Mouse (Mus musculus): ENCODE data around the gene Slc38a3.

Gene Slc38a3

DNA sequence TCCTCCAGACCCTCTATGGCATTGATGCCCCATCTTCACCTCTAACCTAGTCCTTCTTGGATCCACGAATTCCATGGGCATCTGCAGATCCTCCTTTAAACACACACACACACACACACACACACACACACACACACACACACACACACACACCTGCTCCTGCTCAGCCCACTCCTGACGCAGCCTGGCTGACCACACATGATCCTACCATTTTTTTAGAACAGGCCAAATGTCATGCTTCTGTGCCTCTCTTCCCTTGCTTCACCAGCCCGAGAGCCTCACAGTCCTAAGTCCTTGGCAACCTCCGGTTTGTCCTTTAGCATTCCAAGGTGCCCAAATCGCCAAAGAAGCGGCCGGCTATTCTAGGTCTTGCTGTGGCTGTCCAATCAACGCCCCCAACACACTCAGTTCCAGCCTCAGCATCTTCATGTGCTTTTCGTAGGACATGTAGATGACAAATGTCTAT is at the start of gene Slc38a3:
Gene Slc38a3, minus strand, starts transcription at position 51 of the 466 bp plus-strand sequence.
- in situ Hi-C loops (cut with MboI) = no loop called here

DNA sequence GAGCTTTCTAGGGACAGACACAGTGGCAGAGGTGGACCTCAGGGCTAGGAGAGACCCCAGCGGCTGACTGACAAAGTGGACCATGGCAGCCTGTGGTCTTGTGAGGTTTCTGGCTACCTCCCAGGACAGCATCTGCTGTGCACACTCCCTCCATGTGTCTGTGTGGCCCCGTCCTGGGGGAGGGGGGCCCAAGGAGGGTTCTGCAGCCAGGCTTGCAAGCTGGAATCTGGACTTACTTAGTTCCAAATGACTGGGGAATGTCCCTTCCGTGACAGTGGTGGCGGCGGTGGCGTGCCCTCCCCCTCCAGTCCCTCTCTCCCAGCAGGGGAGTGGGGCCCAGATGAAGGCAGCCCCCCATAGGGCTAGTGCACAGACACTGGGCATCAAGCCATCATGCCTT is 47.6 kb upstream of the Slc38a3 start:
- in situ Hi-C loops (cut with MboI) = no loop called here

DNA sequence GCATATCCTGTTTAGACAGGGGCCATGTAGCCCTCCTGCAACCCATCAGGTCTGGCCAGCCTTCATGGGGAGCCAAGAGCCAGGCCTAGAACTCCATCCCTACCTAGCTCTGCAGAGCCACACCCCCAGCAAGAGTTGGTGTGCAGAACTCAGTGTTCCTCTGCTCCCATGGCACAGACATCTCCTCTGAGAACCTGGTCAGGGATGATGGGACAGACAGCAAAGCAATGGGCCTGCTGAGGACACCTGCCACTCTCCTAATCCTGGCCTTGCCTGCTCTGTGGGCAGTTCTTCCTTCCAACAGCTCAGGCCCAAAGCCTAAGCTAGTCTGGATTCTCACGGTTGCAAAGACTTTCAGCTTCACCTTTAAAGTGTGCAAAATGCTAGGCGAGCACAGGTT is 46.3 kb upstream of the Slc38a3 start:
- in situ Hi-C loops (cut with MboI) = no loop called here

DNA sequence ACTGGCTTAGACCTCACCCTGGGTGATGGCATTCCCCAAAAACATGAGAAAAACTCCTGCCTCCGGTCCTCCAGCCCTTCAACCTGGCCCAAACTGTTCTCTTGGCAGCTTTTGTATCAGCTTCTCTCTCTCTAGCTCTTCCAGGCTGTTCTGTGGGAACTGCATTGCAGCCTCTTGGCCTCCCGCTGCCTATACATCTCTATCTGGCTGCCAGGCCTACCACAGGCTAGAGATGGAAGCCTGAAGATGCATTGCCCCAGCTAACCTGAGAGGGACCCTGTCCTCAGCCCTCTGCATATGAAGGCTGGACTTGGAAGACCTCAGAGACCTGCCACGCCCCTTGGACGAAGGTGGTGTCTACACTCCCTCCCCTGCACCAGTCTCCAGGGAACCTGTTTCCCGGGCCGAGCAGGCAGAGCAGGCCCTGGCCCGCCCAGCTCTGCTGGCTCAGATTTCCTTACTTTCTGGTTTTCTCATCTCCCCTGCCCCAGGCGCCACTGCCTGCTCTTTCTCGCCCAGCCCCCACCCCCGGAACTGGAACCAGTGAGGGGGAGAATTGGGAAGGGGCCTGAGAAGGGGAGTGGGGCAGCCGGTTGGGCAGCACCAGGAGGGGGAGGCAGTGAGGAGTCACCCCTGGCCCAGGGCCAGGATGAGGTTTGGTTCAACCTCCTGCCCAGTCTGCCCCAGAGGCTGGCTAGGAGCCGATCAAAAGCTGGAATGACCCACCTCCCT is 45.1 kb upstream of the Slc38a3 start:
- in situ Hi-C loops (cut with MboI) = no loop called here

DNA sequence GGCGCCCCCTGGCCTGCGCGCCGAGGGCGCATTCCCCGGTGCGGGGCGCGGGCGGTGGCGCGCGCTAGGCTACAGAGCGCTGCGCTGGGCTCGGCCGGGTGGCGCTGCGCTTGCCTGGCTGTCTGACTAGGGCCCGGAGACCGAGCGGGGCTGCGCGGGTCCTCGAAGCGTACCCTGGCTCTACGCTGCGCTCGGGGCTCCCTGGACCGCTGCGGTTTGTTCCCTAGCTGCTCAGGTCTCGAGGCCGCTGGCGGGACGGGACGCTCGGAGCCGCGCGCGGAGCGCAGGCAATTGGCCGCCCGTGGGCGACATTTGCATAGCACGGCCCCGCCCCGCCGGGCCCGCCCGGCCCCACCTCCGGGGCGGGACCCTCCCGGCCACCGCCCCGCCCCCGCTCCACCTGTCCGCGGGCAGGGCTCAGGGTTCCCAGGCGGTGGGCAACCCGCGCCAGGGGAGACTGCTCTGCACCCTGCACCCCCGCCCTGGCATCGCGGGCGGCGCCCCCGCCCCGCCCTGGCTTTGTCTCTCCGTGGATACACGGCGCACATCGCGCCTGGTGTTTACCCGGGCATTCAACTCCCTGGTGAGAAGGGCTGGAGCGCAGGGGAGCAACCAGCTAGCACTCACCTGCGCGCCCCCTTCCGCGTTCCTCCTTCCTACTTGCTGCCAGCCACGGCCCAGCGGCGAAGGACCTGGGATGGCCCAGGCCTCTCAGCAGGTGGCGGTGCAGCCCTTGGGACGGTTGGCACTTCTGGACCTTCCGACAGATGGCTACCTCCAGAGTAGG is 40.6 kb upstream of the Slc38a3 start, which contains the start of gene Sema3f:
Gene Sema3f, minus strand, starts transcription at position 779 of the 787 bp plus-strand sequence.
- in situ Hi-C loops (cut with MboI) = no loop called here

DNA sequence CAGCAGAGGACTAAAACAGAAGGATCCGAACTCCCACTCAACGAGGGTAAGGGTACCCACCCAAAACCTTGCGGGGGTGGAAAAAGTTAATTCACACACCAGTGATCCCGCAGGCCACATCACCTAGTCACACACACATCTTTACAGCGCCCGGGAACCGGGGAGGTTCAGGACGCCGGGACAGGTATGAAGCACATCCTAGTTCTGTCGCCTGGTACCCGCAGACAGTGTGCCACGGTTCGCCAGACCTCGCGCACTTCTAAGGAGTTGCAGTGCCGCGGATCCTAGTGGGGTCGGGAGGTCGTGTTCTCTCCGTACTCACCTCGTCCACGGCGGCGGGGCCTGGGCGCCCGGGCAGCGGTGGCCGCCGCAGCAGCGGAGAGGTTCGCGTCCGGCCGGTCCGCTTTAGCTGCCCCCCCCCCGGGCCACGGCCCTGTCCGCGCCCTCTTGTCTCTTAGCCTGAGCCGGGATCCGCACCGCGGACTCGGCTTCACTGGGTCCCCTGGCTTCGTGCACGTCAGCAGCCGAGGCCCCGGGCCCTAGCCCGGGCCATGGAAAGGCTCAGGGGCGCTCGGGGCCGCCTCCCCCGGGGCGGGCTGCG is 39.9 kb upstream of the Slc38a3 start:
- in situ Hi-C loops (cut with MboI) = no loop called here

DNA sequence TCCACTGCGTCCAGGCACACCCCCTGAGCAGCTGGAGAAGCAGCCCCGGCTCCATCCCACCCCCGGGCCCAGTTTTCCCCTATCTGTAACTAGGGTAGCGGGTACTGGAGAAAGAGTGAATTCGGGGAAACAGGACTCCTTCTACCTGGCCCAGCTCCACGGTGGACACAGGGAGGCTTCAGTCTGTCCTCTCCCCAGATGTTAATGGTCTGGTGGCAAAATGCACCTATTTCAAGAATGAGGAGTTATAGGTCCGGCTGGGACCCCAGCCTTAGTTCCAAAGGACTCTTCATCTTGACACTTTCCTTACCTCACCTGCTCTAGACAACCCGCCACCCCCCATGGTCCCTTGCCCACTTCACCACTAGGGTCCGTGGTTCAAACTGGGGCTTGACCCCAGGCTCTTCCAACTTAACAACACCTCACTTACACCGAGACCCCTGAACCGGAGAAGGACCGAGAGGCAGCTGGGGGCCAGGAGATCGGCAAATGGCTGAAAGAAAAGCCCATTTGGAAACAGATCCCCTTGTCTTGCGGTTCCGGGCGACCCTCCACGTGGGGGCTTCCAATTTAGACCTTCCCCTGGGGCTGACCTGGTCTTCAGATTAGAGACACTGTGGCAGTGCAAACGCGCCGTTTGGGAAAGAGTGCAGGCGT is 39.2 kb upstream of the Slc38a3 start:
- in situ Hi-C loops (cut with MboI) = no loop called here

DNA sequence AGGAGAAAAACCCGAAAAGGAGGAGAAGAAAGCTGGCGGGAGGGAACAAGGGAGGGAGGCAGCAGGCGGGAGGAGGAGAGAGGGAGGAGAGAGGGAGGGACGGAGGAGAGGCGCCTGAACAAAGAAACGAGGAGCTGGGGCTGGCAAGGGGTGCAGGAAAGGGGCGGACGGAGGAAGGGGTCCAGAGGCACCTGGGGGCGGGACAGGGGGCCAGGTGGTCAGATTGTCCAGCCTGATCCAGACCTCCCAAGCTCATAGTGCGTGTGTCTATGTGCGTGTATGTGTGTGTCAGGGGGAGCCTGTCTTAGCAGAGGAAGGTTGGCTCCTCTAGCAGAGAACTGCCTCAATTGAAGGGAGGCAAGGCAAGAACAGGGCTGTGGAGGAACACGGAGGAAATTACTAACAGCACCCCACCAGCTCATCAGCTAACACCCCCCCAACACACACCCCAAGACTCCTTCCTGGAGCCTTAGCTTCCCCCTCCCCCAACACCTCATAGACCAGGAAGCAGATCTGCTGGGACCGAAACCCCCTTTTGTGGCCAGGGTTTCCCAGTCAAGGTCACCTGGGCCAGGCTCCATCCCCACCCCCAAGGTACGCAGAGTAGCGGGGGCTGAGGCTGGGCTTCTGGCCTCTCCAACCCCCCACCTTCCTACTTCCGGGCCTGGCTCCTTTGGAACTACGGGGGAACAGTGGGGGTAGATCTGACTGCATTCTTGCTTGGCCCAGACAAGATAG is 38.5 kb upstream of the Slc38a3 start:
- in situ Hi-C loops (cut with MboI) = no loop called here

DNA sequence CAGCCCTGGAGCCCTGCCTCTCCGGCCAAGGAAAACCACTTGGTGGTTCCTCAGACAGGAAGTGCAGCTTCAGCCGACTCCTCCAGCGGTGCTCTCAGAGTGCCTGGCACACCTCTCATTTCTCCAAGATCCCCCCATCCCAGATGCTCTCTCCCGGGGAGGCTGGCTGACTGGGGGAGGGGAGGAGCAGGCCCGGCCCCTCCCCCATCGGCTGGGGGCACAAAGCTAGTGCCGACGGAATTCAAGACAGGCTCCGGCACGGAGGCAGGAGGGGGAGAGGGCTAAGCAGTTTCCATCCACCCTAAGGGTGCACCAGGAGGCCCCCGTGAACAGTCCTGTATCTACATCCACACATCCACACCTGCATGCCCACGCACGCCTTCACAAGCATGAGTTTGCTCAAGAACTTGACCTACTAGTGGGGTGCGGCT is 37.5 kb upstream of the Slc38a3 start:
- in situ Hi-C loops (cut with MboI) = no loop called here

DNA sequence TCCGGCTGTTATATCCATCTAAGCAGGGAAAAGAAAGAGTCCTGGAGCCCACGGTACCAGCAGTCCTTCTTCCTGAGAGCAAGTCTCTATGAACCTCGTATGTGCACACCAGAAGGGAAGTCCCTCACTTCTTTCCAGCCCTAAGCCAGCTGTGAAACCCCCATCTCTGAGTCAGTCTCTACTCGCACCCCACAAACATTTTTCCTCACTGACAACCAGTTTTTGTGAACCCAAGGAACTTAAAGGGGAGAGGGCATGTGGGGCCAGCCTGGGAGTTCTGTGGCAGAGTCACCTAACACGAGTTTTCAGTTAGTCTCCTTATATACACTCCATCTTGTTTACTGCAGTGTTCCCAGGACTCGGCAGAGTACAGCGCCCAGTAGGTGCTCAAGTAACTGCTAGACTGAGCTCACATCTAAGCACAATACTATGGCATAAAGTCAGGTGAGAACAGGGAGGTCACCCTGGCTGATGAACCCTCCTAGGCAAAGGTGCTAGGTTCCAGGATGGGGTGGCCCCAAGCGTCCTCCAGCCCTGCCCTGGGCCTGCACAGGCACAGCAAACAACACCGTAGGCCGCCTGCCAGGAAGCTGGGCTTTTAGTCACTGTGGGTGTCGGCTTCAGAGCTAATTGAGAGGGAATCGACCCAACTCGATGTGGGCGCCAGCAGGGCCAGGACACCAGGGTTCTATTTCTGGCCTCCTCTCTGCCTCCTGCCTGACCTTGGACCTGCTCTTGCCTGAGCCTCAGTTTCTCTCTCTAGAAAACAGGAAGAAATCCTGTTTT is 34.2 kb upstream of the Slc38a3 start:
- in situ Hi-C loops (cut with MboI) = no loop called here

DNA sequence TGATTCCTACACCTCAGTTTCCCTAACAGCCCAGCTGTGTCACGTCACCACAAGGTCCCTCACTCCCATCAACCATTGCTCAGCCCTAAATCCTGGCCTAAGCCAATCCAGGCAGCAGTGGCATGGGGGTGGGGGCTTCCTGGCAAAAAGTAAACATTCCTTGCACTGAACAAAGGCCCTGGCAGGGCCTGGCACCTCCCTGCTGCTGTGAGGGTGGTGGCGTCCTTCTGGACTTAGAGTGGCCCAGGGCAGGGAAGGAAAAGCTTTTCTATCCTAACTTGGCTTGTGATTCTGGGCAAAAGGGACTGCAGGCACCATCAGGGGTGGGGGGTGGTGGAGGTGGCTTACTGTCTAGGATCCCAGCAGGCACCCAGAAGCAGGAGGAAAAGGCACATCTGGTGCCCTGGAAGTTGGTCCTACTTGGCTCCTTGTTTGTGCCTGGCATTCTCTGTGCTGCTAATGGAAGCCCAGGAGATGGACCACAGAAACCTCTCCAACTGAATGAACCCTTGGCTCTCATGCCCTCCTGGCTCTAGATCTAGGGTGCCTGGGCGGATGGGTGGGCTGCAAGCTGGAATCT is 33.4 kb upstream of the Slc38a3 start:
- in situ Hi-C loops (cut with MboI) = no loop called here

DNA sequence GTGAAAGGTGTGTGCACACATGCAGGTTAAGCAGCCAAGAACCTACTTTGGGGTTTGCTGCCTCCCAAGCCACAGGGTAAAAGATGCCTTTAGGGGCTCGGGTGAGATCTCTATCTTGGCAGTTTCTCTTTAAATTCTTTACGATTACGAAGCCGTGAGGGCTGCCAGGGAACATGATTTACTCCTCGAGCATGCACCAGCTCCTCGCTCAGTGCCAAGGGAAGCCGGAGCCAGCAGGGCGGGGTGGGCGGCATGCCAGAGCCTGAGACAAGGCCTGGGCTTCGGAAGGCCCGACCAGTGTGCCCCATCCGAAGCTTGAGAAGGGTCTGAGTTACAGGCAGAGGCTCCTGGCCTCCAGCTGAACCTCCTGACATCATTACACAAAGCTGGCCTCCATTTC is 32.3 kb upstream of the Slc38a3 start:
- in situ Hi-C loops (cut with MboI) = no loop called here

DNA sequence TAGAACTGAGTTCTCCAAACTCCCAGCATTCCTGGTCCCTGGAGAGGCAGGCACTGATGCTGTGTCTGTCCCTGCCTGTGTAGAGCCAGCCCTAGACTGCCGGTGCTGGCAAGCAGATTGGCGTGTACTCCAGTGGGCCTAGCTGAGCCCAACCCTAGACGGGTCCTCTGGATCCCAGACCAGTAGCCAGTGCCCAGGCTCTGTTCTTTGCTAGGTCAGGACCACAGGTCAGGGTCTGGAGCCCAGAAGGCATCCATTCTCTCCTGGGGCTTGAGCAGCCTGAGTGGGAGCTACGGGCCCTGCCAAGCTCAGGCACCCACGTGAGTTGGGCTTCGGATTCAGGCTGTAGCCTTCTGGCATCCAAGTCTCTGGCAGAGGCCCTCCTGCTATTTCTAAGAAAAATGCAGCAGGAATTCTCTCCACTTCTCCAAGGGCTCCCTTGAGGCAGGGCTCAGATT is 30.8 kb upstream of the Slc38a3 start:
- in situ Hi-C loops (cut with MboI) = no loop called here

DNA sequence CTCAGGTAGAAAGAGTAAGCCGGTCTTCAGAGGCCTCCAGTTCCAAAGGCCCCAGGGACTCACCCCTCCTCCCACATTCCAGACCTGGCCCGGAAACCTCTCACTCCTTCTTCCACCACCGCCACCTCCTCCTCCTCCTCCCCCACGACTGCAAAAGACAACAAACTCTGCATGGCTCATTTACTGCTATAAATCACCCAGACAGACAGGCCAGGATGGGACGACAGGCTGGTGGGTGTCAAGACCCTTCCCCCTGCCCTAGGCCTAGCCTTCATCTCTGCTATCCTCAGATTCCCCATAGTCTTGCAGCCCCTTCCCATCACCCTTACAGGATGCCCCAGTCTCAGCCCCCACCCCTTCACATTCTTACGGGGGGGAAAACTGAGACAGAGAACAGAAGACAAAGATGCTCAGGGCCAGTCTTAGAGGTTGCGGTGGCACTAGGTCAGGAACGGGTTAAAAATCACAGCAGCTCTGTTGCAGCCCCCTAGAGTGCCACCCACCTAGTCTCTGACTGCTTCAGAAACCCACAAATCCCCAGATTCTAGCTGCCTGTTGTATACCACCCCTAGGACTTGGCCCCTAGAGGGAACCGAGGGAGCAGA is 30.1 kb upstream of the Slc38a3 start:
- in situ Hi-C loops (cut with MboI) = loop anchor here (25.0 kb wide), 1 partner anchor 337 kb away; no protein-coding TSS in a partner anchor

DNA sequence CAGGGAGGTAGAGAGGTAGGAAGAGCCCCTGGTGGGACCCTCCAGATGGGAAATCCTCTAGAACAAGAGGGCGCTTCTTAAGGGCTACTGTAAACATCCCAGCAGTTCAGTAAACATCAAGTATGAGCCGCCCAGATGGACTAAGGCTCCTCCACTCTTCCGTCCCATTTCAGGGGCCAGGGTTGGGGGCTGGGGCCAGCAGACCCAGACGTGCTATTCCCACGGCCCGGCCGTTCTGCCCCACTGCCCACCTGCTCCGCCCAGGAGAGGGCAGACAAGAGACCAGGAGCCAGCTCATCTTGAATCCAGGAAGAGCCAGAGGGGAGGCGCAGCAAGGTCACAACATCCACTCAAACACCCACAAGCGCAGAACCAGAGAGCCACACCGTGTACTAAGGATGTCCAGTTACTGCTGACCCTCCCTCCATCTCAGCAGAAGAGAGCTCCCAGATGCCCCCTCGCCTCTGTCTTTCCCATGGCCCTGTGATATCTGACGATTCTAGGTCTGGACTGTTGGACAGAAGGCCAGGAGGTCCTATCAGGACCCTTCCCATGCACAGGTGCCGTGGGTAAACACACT is 29.4 kb upstream of the Slc38a3 start:
- in situ Hi-C loops (cut with MboI) = loop anchor here (25.0 kb wide), 1 partner anchor 336 kb away; no protein-coding TSS in a partner anchor

DNA sequence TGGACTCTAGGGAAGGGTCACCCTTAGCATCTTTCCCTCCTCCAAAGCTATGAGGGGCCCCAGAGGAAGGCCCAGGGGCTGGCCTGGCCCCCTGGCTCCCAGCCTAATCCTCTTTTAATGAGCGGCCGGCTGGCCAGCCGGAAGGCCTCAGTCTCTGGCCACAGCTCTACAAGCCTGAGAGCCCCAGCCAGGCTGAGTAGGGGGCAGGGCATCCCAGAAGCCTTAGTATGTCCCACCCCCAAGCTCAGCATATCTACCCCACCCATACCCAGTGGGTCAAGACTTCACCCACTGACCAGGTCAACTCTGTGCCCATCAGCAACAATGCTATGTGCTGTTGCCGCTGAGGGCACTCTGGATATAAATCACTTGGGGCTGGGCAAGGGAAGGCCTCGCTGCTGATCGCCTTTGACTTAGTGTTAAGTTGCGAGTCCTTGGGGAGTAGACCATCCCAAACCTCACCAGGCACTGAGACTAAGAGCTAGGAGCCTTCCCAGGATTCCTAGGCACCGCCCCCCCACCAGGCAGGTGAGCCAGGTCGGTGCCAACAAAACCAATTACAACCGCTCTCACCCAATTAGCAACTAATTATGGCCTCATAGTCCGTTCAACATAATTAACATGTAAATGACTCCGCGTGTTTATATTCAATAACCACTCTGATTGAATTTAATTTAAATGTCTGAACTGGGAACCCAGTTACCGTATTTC is 28.6 kb upstream of the Slc38a3 start:
- in situ Hi-C loops (cut with MboI) = loop anchor here (25.0 kb wide), 1 partner anchor 336 kb away; no protein-coding TSS in a partner anchor

DNA sequence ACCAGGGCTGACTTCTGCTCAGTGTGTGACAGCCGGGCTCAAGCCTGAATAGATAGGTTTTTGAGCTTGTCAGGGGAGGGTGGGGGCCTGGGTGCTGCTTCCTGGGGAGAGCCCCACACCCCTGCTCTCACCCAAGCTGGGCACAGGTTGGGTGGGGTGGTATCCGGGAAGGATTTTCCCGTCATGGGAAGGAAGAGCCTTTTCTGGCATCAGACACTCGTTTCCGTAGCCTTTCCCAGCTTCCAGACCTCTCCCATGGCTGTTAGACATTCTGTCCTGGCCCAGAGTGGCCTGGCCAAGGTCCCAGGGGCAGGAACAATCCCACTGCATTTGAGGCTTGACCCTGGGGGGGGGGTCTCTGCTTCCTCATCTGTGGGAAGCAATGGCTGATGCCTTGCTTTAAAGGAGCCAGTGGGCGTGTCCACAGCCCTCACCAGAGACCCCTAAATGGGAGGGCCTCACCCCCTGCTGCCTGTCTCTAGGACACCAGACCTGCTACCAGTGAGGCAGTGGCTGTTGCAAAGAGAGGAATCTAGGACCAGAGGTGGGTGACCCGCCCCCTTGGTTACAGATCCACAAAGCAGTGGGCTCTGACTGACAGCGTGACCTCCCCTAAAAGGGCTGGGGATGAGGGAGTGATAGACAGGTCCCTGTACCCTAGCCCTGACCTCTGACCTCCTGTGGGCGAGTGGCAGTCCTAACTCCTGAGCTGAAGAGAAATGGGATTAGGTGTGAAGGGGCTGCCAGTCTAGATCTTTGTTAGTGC is 27.7 kb upstream of the Slc38a3 start:
- in situ Hi-C loops (cut with MboI) = loop anchor here (25.0 kb wide), 1 partner anchor 335 kb away; no protein-coding TSS in a partner anchor

DNA sequence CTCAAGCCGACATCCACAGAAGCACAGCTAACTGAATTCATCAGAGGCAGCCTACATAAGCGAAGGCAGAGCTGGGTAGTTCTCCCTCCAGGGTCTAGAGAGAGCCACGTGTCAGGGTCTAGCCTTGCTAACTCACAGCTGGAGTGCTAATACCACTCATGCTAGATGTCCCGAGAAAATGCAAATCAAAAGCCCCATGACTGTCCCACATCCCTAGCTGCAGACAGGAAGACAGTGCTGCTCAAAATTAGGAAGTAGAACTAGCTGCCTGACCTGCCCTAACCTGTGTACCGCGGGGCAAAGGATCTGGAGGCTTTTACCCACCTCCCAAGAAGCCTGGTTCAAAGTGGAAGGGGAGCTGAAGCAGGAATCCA is 26.8 kb upstream of the Slc38a3 start:
- in situ Hi-C loops (cut with MboI) = loop anchor here (25.0 kb wide), 1 partner anchor 334 kb away; no protein-coding TSS in a partner anchor

Measured in mature B cell (primary cell).